Mouse (Mus musculus) kidney, adult 2 months (tissue): ENCODE measurements around the gene Dcbld2.

ENCODE experiments used
- CTCF ChIP-seq: fragments of 200-500 bp; conservative IDR thresholded peaks from 2 replicates; pipeline ENCODE4 v1.5.1; 2011; ENCODE audit warnings: low read depth, mild to moderate bottlenecking, control low read depth, low read length, moderate library complexity, mixed read lengths; ENCODE audit not compliant: insufficient read depth, insufficient read length
- POLR2A ChIP-seq: fragments of 200-500 bp; IDR thresholded peaks from one replicate; pipeline ENCODE4 v1.6.1; 2011; ENCODE audit warnings: low read depth, low read length, control low read depth

DNA sequence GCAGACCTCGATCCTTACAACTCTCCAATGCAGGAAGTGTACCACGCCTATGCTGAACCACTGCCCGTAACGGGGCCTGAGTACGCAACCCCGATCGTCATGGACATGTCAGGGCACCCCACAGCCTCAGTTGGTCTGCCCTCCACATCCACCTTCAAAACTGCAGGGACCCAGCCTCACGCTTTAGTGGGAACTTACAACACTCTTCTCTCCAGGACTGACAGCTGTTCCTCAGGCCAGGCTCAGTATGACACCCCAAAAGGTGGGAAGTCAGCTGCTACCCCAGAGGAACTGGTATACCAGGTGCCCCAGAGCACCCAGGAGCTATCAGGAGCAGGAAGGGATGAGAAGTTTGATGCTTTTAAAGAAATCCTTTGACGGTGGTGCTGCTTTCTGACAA, 57.2 kb downstream of the Dcbld2 start:
- TF ChIP-seq CTCF = no peak
- TF ChIP-seq POLR2A = no peak
